Comparison of ENCODE assay signal across 10 mouse cellular contexts in genomic region chr4:9011129-9011518, GRCm38 (mm10).
DNase-seq lines count a peak whose midpoint lies in the region; ATAC-seq lines count a peak whose summit lies in the region.
"Had no signal": no experiment of that assay in that cellular context is flagged by ENCODE, and none has a peak within 500 bp of the region (broad histone marks: within the 10 kb centered on the region; RNA-seq: fewer than 3 reads in every experiment).

No protein-coding gene starts in this region.

- intact Hi-C loops in heart, postnatal 14 days (cut with DNase I), result no loop called here

- no peaks in the 10 kb centered on the region for H3K36me3 ChIP-seq in forebrain, embryonic 15.5 days
- no peaks in the 10 kb centered on the region for H3K36me3 ChIP-seq in midbrain, embryonic 10.5 days

- H3K9ac ChIP-seq in forebrain, embryonic 15.5 days (replicated peaks), result no peak overlapping the region

- H3K9me3 ChIP-seq in forebrain, embryonic 15.5 days, result no peaks in the 10 kb centered on the region
- no peaks in the 10 kb centered on the region for H3K9me3 ChIP-seq in midbrain, embryonic 10.5 days (replicated peaks)

- peak; percentile 80 for DNase-seq in cerebellum, adult 11-12 months
- DNase-seq in cerebellum, adult 8-10 months, result no peak
- peak; percentile 80 for DNase-seq in brain, adult 2 months (ENCODE audit: low read depth, low spot score)
- DNase-seq in midbrain, embryonic 10.5 days (ENCODE audit: low spot score), result no peak
- DNase-seq in lung, postnatal 14 days, result no peak
- no peak for DNase-seq in layer of hippocampus, adult 11-12 months (ENCODE audit: low spot score)
- no peak for DNase-seq in heart, postnatal 14 days
- DNase-seq: embryo, embryonic 11 days; right cerebral cortex, postnatal 25 days had no signal

- ATAC-seq in forebrain, embryonic 15.5 days (replicated peaks), result peak; percentile 87

- H3K27me3 ChIP-seq in forebrain, embryonic 15.5 days, result no peaks in the 10 kb centered on the region
- peaks cover 12% of the 10 kb centered on the region; the same call in 1 of the 2 replicates for H3K27me3 ChIP-seq in midbrain, embryonic 10.5 days (ENCODE audit: low read depth, poor library complexity, severe bottlenecking)

- H3K4me2 ChIP-seq in forebrain, embryonic 15.5 days (replicated peaks), result peak overlapping the region; percentile 34

- 0 out of 2 replicates have a peak overlapping the region, but pooled peaks have one; percentile 4 for H3K4me3 ChIP-seq in forebrain, embryonic 15.5 days
- no peak overlapping the region for H3K4me3 ChIP-seq in midbrain, embryonic 10.5 days

- peaks cover 48% of the 10 kb centered on the region for H3K4me1 ChIP-seq in forebrain, embryonic 15.5 days
- peaks cover 53% of the 10 kb centered on the region for H3K4me1 ChIP-seq in midbrain, embryonic 10.5 days

- peak overlapping the region; percentile 76 for H3K27ac ChIP-seq in forebrain, embryonic 15.5 days (replicated peaks)
- H3K27ac ChIP-seq in midbrain, embryonic 10.5 days (replicated peaks), result 0 out of 2 replicates have a peak overlapping the region, but pooled peaks have one; percentile 13

- WGBS in forebrain, embryonic 15.5 days, result 2% methylated on average over 7 of the region's 7 CpGs
- WGBS in midbrain, embryonic 10.5 days, result 41% methylated on average over 7 of the region's 7 CpGs

Comparison
In these comparisons a context has a peak if more than half of its experiments do, and no peak if none do; other contexts are left out.
1. DNase-seq: peak in cerebellum, adult 11-12 months (single experiment) and brain, adult 2 months (single experiment); none in cerebellum, adult 8-10 months (single experiment), midbrain, embryonic 10.5 days (single experiment), lung, postnatal 14 days (single experiment), layer of hippocampus, adult 11-12 months (single experiment) and heart, postnatal 14 days (0 of 2).